Mouse (Mus musculus) heart, postnatal 4 days (tissue): ENCODE results near the gene Fbxo28. TPM values are rescaled to one million over a fixed set of nuclear protein-coding genes. Genes with fewer than 3 reads are reported as not detected.

Experiments used
- DNase-seq: peaks from one replicate; pipeline ENCODE4 v3.0.0; 2021
- total RNA-seq, 2 experiments: library from RNA; stranded (reverse); gene quantifications; 2 replicates each; pipeline ENCODE4 v1.2.3; 2021

Gene Fbxo28
- total RNA-seq, 2 experiments from 2014 or later = 20.4 to 24.5 TPM

- no peak for DNase-seq
Measured at GRCm38 (mm10) chr1:182288601-182289000, 52.8 kb downstream of the Fbxo28 start.

- peak; percentile 12 for DNase-seq
Measured at GRCm38 (mm10) chr1:182287781-182288180, 53.6 kb downstream of the Fbxo28 start.

GRCm38 (mm10) chr1:182284795-182285194, 56.6 kb downstream of the Fbxo28 start:
- DNase-seq = no peak

GRCm38 (mm10) chr1:182283231-182283630, 58.2 kb downstream of the Fbxo28 start:
- DNase-seq = no peak

DNA sequence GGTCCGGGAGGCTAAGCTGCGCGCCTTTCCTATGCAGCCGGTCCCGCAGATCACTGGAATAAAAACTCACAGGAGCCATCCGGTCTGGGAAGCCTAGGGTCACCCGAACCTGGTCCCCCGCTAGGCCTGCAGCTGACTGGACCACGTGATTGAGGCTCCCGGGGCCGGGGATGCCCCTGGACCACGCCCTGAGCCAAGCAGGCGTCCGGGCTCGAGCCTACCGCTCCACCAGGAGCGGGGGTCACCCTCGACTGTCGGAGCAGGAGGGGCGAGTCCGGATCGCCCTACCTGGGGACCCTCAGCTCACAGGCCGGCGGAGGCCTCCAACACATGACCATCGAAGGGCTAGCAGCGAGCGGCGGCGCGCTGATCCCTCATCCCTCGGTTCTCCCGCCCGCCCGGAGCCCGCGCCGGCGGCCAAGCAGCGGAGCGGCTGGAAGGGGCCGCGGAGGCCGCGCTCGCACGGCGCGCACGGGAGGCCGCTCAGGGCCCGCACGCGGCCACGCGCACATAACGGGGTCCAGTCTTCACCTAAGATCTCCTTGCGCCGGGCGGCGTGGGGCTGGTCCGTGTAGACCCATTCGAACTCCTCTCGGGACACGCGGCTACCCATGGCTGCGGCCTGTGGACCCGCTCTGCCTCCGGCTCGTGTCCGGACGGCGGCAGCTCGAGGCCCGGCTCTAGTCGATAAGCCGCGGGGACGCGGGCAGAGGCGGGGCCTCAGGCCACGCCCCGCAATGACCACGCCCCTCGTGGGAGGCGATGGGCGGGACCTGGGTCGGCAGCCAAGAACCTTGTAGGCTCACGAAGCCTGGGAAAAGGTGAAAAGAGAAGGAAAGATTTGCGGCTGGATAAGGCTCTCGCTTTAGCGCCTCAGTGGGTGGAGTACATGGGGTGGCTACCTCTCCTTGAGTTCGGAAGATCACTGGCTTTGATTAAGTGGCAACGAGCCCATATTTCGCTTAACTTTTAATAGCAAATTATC, 59.0 kb downstream of the Fbxo28 start, which contains the start of gene Degs1:
TSS of gene Degs1 (minus strand) at position 714 of the 985 bp plus-strand sequence.
- peak; percentile 98 for DNase-seq

DNA sequence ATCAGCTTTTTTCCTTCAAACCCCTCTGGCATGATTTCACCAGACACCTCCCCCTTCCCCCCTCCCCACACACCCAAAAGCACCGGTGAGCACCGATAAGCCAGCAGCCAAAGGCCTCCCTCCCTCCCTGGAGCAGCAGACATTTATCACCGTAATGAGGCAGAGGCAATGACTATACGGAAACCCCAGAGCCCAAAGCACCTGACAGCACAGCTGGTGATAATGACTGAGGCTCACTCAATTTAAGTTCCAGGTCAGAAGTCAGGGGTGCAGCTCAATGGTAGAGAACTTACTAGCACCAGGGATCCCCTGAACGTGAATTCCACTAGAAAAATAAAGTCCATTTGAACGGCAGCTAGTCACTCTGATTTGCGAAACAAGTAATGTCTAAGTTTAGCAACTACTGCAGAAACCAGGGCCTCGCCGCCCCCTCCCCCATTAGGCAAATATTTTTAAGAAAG, 60.1 kb downstream of the Fbxo28 start:
- peak; percentile 14 for DNase-seq

DNA sequence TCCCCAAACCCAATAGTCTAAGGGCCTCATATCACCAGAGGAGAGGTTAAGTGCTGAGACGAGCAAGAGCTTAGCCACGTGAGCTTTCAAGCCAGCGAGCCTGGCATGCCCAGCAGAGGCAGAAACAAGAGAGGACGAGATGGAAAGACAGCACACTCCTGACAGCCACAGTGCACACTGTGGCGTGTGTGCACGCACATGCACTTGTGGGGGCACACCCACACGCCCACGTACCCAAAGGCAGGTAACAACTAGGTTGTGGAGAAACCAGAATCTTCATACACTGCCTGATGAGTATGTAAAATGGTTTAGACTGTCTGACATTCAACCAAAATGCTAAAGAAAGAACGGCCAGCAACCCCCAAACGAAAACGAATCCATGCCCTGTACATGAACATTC, 60.9 kb downstream of the Fbxo28 start:
- DNase-seq = peak; percentile 14

- DNase-seq = no peak
Measured at GRCm38 (mm10) chr1:182280046-182280445, 61.4 kb downstream of the Fbxo28 start.

DNA sequence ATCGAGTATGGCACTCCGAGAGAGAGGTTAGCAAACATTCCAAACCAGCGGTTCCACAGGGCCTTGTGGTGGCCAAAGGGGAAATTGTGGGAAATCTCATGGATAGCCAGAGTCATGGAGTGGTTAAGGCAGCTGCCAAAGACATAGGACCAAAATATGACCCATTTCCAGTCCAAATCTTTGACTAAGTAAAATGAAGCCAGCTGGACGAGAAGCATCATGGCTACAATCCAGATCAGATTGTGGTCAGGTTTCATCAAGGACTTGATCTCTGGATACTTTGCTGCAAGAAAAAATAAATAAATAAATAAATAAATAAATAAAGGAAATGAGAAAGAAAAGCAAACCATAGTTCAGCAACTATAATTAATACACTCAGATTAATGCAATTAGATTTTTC, 62.0 kb downstream of the Fbxo28 start:
- DNase-seq = no peak

GRCm38 (mm10) chr1:182275109-182275508, 66.3 kb downstream of the Fbxo28 start:
- DNase-seq = no peak

- DNase-seq = no peak
Measured at GRCm38 (mm10) chr1:182271632-182272031, 69.8 kb downstream of the Fbxo28 start.

DNA sequence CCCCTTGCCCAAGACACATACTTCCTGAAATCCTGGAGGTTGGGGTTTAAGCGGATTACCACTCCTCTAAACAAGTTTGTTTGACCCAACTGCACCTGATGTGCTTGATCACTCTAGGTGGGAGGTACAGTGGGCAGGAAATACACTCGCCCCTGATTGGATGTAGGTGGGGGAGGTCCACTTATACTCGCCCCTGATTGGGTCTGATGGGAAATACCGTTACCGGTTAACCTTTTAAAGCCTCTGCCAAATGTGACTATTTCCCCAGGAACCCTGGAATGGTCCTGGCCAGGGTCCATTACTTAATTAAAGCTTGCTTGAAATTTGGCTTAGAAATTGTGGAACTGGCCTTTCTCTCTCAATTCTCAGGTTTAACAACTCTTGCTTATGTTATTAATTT, 70.3 kb downstream of the Fbxo28 start:
- DNase-seq = no peak

DNA sequence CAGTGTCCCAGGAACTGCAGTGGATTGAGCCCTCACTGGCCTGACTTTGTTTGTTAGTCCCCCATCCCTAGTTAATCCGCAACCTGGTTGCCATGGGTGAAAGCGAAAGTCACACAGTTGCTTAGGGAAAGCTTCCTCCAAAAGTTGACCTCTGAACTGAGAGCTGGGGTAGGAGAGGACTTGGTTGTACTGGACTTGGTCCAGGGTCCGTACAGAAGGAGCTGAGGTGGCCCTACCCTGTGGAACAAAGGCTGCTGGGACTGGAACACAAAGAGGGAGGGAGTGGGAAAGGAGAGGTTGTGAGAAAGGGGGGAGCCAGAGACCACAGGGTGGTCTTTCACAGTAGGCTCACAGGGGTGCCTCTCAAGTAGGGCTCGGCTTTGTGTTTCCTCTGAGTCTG, 73.1 kb downstream of the Fbxo28 start:
- no peak for DNase-seq

GRCm38 (mm10) chr1:182266028-182266525, 75.4 kb downstream of the Fbxo28 start:
- no peak for DNase-seq

Other genes starting within 250 kb of the Fbxo28 start
- 10 to 100 TPM; 48.7 to 50.8 TPM for gene Srp9, start 216.9 kb downstream of the Fbxo28 start, total RNA-seq
- gene Vmn1r1, start 177.1 kb downstream of the Fbxo28 start, total RNA-seq = not detected
- 100 to 1,000 TPM; 113 to 121 TPM for gene Degs1, start 58.8 kb downstream of the Fbxo28 start, total RNA-seq
- gene Trp53bp2, start 67.5 kb upstream of the Fbxo28 start, total RNA-seq = 10 to 100 TPM; 20.4 to 20.5 TPM
- gene Capn2, start 176.0 kb upstream of the Fbxo28 start, total RNA-seq = 10 to 100 TPM; 86.6 to 89.9 TPM
- gene Capn8, start 223.4 kb upstream of the Fbxo28 start, total RNA-seq = not detected